Mouse (Mus musculus) cerebellum, postnatal 10 days (tissue): ENCODE data around the gene Slc22a16.

Experiments used
- DNase-seq, 2 experiments: peaks; one replicate each; pipeline ENCODE4 v3.0.0; 2021; ENCODE audit warnings: mixed read lengths in 2 of 2

Gene Slc22a16

GRCm38 (mm10) chr10:40617973-40618372 lies 47.8 kb downstream of the Slc22a16 start:
- DNase-seq: no peak

DNA sequence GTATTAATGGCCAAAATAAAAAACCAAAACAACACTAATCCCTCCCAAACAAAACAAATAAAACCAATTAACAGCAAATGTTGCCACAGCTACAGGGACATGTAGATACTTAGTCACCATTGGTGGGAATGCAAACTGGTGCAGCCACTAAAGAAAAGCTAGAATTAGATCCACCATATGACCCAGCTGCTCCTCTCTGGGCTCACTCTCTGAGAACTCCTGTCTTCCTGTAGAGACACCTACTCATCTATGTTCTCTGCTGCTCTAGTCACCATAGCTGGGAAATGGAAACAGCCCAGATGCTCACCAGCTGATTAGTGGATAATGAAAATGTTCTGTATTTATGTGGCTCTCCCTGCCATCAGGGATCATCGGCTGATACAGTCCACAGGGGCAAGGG lies 49.6 kb downstream of the Slc22a16 start:
- no peak for DNase-seq

GRCm38 (mm10) chr10:40629140-40629539 lies 59.0 kb downstream of the Slc22a16 start:
- DNase-seq: peak; percentile 81 to 84

DNA sequence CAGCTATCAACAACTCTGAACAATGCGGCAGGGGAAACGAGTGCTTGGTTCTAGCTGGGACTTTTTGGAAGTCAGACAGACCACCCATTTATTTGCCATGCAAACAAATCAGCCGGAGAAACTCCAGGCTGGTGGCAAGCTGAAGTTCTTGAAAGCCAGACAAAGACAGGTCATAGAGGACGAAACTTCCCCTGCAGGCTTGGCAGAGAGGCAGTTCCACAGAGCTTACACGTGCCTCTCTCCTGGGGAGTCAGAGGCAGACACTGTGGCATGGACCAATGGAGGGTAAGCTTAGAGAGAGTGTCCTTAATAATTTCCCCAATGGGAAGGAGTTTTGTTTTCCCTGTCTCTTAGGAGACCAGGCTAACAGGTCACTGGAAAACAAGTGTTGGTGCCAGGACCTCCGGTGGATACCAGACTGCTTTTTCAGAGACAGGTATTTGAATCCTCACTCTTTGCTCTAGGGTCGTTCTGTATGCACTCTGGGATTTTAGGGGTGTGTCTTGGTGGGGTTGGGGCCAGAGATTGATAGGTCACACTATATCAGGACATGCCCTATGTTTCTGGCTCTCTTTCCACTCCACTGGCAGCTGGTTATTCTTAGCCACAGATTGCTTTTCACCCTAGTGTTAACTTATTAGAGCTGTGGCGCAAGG lies 59.6 kb downstream of the Slc22a16 start, which contains the start of gene Ddo:
Gene Ddo, plus strand, starts transcription at position 356 of the 656 bp plus-strand sequence.
- DNase-seq: peak; percentile 74 to 76

- DNase-seq: peak; percentile 73 to 75
Observed at GRCm38 (mm10) chr10:40630457-40630856, 60.3 kb downstream of the Slc22a16 start.

- no peak for DNase-seq
Observed at GRCm38 (mm10) chr10:40630961-40631360, 60.8 kb downstream of the Slc22a16 start.

- DNase-seq: no peak
Observed at GRCm38 (mm10) chr10:40632087-40632486, 62.0 kb downstream of the Slc22a16 start.

GRCm38 (mm10) chr10:40637331-40637730 lies 67.2 kb downstream of the Slc22a16 start:
- DNase-seq: no peak

DNA sequence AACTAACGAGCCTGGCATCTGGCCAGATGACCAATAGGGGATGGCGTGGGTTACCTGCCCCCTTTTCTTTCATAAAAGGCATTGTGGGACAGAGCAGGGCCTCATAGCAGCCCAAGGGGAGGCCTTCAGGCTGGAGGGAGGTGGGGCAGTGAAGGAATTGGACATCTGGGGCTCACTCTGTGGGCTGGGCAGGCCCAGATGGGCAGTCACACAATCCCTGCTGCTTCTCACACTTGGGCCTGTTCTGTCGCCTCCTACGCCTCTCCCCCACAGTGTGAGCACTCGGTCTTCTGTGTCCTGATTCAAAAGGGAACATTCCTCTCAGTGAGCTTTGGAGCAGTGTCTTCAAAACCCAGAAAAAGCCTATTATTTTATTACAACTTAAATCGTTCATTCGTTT lies 68.1 kb downstream of the Slc22a16 start:
- DNase-seq: peak; percentile 43 to 47

DNA sequence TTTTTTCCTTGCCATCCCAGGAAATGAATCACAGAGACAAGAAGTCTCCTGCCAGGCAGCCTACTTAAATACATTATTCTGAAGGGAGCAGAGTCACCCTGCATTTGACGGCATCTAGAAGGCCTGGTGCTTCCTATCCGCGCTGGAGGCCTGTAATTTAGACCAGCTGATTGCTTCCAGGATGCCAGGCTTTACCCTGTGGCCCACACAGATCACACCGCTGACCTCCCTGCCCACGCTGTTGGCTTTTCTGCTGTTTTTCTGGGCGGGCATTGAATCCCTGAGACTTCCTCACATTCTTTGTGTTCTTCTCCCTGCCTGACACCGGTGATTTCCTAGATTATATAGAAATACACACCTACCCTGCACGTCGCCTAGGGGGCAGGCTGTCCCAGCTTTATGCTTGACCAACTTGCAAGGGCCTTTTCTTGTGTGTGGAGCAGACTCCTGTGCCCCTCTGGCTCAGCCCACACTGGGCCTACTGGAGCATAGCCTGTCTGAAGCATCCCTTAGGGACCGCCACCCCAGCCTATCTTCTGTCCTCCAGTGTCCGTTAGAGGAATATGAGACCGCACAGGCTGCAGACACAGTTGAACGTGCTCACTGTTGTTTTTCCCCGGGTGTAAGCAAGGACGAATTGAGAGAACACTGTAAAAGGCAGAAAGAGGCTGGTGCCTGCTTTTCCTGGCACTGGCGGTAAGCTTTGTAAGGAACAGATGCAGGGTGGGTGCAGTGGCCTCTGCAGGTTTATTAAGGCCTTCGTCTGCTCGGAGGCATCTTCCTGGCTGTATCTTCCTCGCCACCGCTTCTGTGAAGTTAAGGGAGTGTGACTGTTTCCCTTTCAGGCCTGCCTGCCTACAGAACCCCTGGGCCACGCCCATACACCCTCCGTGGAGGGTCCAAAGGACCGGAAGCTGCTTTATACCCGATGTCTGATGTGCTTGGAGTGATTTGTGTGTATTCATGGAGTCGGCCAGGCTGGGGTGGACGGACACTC lies 69.0 kb downstream of the Slc22a16 start:
- DNase-seq: peak; percentile 51 to 57

- no peak for DNase-seq
Observed at GRCm38 (mm10) chr10:40640406-40640805, 70.3 kb downstream of the Slc22a16 start.

DNA sequence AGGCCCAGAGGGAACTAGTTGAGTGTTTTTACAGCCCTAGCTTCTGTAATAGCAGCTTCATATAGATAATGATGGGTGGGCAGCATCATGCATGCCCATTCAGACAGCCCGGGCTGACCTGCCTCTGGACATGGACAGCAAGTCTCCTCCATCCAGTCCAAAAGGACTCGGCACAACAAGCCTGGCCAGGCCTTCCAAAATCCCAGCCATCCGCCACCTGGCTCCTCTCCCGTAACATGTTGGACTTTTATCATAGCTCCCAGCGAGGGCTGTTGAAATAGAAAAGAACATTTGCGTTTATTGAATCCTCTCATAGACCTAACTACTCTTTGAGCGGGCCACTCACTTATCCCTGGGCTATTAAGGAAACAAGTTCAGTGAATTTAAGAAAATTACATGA lies 71.8 kb downstream of the Slc22a16 start:
- peak; percentile 48 to 49 for DNase-seq

DNA sequence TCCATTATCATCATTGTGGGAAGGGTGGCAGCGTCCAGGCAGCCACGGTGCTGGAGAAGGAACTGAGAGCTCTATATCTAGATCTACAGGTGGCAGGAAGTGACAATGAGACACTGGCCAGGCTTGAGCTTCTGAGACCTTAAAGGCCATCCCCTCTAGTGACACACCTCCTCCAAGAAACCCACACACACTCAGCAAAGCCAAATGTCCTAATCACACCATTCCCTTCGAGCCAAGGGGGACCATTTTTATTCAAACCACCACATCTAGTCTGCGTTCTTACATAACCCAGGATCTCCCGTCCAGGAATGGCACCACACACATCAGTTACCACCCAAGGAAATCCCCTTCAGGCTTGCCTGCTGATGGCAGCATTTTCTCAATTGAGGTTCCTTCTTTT lies 73.0 kb downstream of the Slc22a16 start:
- DNase-seq: no peak

GRCm38 (mm10) chr10:40644456-40644855 lies 74.3 kb downstream of the Slc22a16 start:
- no peak for DNase-seq

GRCm38 (mm10) chr10:40645346-40645745 lies 75.2 kb downstream of the Slc22a16 start:
- no peak for DNase-seq

GRCm38 (mm10) chr10:40648776-40649175 lies 78.6 kb downstream of the Slc22a16 start:
- DNase-seq: no peak

DNA sequence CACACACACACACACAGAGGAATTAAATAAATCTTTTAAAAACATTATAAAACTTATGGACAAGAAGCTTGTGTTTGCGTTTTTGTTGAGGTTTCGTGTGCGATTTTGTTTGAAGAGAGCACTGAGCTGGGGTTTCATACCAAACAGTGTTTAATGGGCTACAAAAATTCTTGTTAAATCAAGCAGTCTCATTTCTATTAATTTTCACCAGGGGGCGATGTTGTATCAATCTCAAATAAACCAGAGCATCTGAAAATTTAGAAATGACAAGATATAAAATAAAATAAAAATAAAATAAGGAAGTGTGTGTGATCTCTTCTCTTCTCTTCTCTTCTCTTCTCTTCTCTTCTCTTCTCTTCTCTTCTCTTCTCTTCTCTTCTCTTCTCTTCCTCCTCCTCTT lies 79.5 kb downstream of the Slc22a16 start:
- peak in 1 of 2 experiments; percentile 64 for DNase-seq

DNA sequence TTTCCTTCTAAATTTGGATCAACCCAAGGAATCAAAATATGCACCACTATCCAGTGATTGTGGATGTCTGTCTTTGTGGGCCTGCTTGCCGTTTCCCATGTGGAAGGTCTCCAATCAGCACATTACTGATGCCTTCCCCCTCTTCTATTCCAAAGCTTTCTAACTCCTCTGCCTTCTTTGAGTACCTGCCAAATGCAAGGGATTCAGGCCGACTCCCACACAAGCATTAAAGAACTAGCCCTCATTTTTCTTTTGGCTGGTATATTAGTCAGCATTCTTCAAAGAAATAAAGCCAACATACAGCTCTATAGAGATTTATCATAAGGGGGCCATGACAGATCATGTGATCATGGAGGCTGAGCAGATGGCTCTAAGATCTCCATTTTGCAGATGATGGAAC lies 81.5 kb downstream of the Slc22a16 start:
- DNase-seq: no peak
